Mouse (Mus musculus) thymus, postnatal 4 days (tissue): Measurements from ENCODE around the gene 4933428M09Rik.
A peak's percentile ranks its signal among the peaks of the same experiment; 100 is the strongest.
"Not testable (repeated sequence)": the region's sequence is repeated elsewhere in the genome, so short reads cannot be mapped to it uniquely, and the experiment has no call there.

Experiments used
- DNase-seq: peaks from one replicate; pipeline ENCODE4 v3.0.0; 2021

4933428M09Rik gene

GRCm38 (mm10) chrX:139178928-139179327 is at the start of gene 4933428M09Rik:
Gene 4933428M09Rik, plus strand, starts transcription at chrX:139179228.
- no peak for DNase-seq

GRCm38 (mm10) chrX:139134031-139134430 is 45.0 kb upstream of the 4933428M09Rik start:
- DNase-seq: no peak

- DNase-seq: peak; percentile 40
Measured at GRCm38 (mm10) chrX:139191506-139191905, 12.5 kb downstream of the 4933428M09Rik start.

- DNase-seq: no peak
Measured at GRCm38 (mm10) chrX:139194572-139195279, 15.7 kb downstream of the 4933428M09Rik start.

GRCm38 (mm10) chrX:139209191-139209828 is 30.3 kb downstream of the 4933428M09Rik start:
- not testable (repeated sequence) for DNase-seq

- peak; percentile 83 for DNase-seq
Measured at GRCm38 (mm10) chrX:139209829-139210225, 30.8 kb downstream of the 4933428M09Rik start, which contains the start of gene Mum1l1. Gene Mum1l1, plus strand, starts transcription at chrX:139210042.

DNA sequence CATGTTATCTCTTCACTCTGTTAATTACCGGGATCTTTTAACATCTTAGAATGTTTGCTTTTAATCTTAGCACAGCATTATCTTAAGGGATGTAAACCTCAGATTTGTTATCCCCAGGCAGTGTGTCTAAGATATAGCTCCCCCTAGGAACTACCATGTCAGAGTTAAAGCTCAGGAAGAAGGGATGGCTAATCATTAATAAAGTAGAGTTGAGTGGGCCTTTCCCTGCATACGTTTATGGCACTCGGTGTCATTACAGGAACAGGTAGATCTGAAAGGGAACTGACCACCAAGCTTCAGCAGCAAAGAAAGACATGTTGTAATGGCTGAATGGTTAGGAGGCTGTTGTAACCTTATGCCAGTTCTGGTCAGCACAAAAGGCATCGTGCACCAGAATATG is 35.7 kb downstream of the 4933428M09Rik start:
- DNase-seq: no peak

GRCm38 (mm10) chrX:139216409-139216808 is 37.4 kb downstream of the 4933428M09Rik start:
- DNase-seq: no peak

- DNase-seq: peak; percentile 64
Measured at GRCm38 (mm10) chrX:139216991-139217593, 38.1 kb downstream of the 4933428M09Rik start.

GRCm38 (mm10) chrX:139217776-139218175 is 38.7 kb downstream of the 4933428M09Rik start:
- DNase-seq: no peak

DNA sequence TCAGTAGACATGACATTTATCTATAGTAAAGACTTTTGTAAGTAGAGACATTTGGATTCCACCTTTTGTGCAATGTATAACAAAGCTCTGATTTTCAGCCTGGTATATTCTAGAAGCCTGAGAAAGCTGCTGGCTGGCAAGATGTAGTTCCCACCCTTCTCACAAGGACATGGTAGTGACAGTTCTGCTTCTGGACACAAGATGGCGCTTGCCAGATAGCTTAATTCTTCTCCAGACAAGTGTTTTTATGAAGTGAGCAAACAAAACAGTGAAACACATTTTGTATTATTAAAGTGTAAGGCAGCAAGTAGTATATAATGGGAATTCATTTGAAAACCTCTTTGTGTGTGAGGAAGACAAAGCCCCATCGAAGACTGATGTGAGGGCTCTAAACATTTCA is 40.0 kb downstream of the 4933428M09Rik start:
- peak; percentile 53 for DNase-seq

- DNase-seq: no peak
Measured at GRCm38 (mm10) chrX:139220830-139221229, 41.8 kb downstream of the 4933428M09Rik start.

GRCm38 (mm10) chrX:139221893-139222292 is 42.9 kb downstream of the 4933428M09Rik start:
- DNase-seq: no peak
